Mouse (Mus musculus): ENCODE measurements at regions not wholly inside any gene's neighbourhood (a gene's known extent, or its start where the extent isn't known, plus 50 kb on each side); places are given as distances from the start of the nearest gene placed in this dataset.

DNA sequence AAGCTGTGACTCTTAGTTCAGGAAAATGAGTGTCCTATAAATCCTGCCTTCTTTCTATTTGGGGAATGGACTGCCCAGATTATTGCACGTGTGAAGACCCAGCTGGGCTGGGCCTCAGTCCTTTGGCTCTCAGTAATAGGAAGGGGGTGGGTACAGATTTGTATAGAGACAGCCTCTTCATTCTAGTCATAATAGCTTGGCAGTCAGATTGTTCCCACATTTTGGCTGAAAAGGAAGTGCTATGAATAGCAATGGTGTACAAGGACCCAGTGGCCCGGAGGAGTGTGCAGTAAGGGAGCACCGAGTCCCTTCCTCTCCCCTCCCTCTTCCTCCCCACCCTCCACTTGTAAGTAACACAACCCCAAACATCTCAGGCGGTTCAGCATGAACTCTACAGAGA is 113.5 kb upstream of the Arhgap5 start:
- Histone ChIP-seq H3K9me3 (peaks cover 7% of the 10 kb centered on the region; the same call in 1 of the 2 replicates), H3K36me3 (replicated peaks) (no peaks in the 10 kb centered on the region), H3K4me3 (no peak overlapping the region), H3K4me1 (peaks cover 54% of the 10 kb centered on the region), H3K27me3 (ENCODE audit: poor library complexity, severe bottlenecking) (0 out of 2 replicates have a peak, but pooled peaks cover 5% of the 10 kb centered on the region), H3K27ac (peak overlapping the region; percentile 80)
- WGBS: 43% methylated on average over 4 of the region's 4 CpGs
- DNase-seq (ENCODE audit: extremely low spot score, low spot score): no peak

DNA sequence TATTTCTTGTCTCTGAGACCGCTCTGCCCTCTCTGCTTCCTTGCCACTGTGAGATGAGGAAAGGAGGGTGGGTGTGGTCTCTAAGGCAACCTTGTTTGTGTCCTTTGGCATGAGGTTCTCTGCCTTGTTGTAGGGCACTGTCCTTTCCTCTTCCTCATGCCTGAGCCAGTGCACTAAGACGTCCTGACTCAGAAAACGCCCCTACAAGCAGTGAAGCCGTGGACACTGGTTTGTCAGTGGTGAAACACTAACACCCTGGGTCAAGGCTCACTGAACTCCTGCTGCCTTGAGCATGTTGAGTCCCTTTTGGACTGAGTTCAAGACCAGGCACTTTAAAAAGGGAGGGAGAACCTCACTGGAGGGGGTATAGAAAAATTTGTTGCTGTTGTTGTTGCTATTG is 111.1 kb upstream of the Arhgap5 start:
- Histone ChIP-seq H3K36me3 (replicated peaks) (no peaks in the 10 kb centered on the region), H3K4me3 (no peak overlapping the region), H3K27me3 (ENCODE audit: poor library complexity, severe bottlenecking) (0 out of 2 replicates have a peak, but pooled peaks cover 11% of the 10 kb centered on the region), H3K27ac (0 out of 2 replicates have a peak overlapping the region, but pooled peaks have one; percentile 51), H3K9me3 (peaks cover 7% of the 10 kb centered on the region; the same call in 1 of the 2 replicates), H3K4me1 (peaks cover 68% of the 10 kb centered on the region)
- 92% methylated on average over 4 of the region's 4 CpGs for WGBS
- DNase-seq (ENCODE audit: extremely low spot score, low spot score): no peak

DNA sequence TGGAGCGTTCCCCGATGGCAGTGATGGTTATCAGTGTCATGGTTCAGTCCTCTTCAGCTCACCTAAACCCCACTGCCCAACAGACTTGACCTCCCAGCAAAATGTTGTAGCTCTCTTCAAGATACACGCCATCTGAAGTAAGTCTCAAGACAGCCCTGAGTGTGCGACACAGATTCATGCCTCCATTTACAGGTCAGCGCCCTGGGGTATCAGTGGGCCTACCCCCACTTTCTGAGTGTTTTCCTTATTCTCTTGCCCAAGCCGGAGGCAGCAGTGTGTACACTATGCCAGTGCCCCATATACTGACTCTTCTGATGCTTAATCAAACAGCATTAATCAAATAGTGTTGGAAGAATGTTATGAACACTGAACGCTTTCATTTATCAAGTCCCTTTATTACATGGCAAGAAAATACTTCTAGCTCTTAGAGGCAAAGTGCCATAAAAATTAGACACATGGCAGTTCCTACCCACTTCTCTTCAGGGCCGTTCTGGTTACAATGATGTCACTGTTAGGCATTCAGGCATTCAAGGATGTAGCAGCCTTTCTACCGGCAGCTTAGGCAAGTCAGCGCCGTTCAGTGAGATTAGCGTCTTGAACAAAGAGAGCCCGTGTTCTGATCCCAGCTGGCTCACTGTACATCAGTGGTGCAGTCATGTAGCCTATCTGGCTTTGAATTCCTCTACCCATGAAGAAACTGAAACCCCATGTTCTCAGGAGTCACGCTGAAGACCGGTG is 109.6 kb upstream of the Arhgap5 start:
- no peak overlapping the region for H3K4me3 ChIP-seq
- DNase-seq (ENCODE audit: extremely low spot score, low spot score): no peak
- H3K4me1 ChIP-seq: peaks cover 70% of the 10 kb centered on the region
- no peaks in the 10 kb centered on the region for H3K36me3 ChIP-seq (replicated peaks)
- H3K9me3 ChIP-seq: no peaks in the 10 kb centered on the region
- 0 out of 2 replicates have a peak, but pooled peaks cover 11% of the 10 kb centered on the region for H3K27me3 ChIP-seq (ENCODE audit: poor library complexity, severe bottlenecking)
- WGBS: 75% methylated on average over 15 of the region's 15 CpGs
- H3K27ac ChIP-seq: peak overlapping the region; percentile 70

DNA sequence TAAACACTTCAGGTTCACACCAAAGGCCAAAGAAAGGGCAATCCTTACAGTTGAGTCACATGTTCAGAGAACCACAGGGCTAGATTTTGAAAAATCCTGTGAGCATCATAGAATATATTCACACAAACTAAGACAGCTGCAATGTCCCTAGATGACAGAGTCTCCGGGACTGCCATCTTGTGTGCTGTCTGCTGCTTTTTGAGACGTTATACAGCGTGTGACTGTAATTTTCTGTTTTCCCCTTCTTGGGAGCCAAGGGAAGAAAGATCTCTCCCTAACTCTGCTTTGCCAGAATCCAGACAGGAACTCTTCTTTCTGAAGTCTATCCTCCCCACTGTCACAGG is 109.1 kb upstream of the Arhgap5 start:
- DNase-seq (ENCODE audit: extremely low spot score, low spot score): no peak
- Histone ChIP-seq H3K4me3 (no peak overlapping the region), H3K36me3 (replicated peaks) (no peaks in the 10 kb centered on the region), H3K27me3 (ENCODE audit: poor library complexity, severe bottlenecking) (0 out of 2 replicates have a peak, but pooled peaks cover 11% of the 10 kb centered on the region), H3K9me3 (no peaks in the 10 kb centered on the region), H3K4me1 (peaks cover 65% of the 10 kb centered on the region), H3K27ac (peak overlapping the region; percentile 70)
- WGBS: 96% methylated on average over 3 of the region's 3 CpGs

DNA sequence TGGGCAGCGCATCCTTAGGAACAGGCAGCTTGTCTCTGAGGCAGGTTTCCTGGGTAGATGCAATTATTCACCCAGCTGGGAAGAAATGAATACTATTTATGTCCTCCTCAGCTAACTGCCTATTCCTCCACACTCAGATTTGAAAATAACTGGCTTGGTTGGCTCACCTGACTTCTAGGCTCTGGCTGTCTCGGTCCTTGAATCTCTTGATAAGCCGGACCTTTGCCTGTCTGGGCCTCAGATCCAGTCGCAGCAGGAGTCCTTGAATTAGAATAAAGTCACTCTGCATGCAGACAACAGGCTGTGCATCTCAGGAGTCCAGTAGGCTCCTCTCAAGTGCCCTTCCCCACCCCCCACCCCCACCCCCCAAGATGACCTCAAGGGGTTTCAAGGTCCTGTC is 108.7 kb upstream of the Arhgap5 start:
- 49% methylated on average over 4 of the region's 4 CpGs for WGBS
- Histone ChIP-seq H3K27ac (peak overlapping the region; percentile 70), H3K27me3 (ENCODE audit: poor library complexity, severe bottlenecking) (0 out of 2 replicates have a peak, but pooled peaks cover 11% of the 10 kb centered on the region), H3K4me3 (no peak overlapping the region), H3K9me3 (no peaks in the 10 kb centered on the region), H3K4me1 (peaks cover 61% of the 10 kb centered on the region), H3K36me3 (replicated peaks) (no peaks in the 10 kb centered on the region)
- no peak for DNase-seq (ENCODE audit: extremely low spot score, low spot score)

DNA sequence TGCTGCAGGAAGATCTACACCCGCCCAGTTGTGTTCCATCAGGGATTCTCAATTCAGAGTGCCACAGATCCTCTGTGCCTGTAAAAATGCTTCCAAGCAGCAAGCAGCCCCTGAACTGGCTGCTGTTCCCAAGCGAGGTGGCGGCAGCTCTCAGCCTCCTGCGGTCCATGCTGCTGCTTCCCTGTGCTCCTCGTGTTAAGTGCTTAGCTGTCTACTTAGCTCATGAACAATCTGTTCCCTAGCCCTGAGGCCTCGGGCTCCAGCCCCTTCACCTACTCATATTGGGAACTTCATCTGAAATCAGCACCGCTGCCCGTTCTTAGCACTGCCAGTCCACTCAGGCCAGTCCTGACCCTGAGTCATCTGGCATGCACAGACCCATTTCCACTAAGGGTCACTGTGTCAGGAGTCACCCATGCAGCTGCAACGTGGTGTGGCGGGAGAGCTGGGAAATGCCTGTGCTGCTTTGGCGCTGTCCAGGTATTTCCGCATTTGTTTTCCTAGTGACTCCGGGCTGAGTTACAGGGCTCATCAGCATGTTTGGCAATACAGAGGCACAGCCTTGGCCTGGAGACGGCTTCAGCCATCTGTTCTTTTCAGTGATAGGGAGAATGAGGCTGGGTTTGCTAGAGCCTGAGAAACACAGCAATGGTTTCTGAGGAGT is 107.5 kb upstream of the Arhgap5 start:
- 0 out of 2 replicates have a peak, but pooled peaks cover 11% of the 10 kb centered on the region for H3K27me3 ChIP-seq (ENCODE audit: poor library complexity, severe bottlenecking)
- WGBS: 47% methylated on average over 14 of the region's 14 CpGs
- peak overlapping the region; percentile 45 for H3K27ac ChIP-seq
- no peak overlapping the region for H3K4me3 ChIP-seq
- H3K4me1 ChIP-seq: peaks cover 50% of the 10 kb centered on the region
- no peaks in the 10 kb centered on the region for H3K9me3 ChIP-seq
- no peak for DNase-seq (ENCODE audit: extremely low spot score, low spot score)
- no peaks in the 10 kb centered on the region for H3K36me3 ChIP-seq (replicated peaks)

DNA sequence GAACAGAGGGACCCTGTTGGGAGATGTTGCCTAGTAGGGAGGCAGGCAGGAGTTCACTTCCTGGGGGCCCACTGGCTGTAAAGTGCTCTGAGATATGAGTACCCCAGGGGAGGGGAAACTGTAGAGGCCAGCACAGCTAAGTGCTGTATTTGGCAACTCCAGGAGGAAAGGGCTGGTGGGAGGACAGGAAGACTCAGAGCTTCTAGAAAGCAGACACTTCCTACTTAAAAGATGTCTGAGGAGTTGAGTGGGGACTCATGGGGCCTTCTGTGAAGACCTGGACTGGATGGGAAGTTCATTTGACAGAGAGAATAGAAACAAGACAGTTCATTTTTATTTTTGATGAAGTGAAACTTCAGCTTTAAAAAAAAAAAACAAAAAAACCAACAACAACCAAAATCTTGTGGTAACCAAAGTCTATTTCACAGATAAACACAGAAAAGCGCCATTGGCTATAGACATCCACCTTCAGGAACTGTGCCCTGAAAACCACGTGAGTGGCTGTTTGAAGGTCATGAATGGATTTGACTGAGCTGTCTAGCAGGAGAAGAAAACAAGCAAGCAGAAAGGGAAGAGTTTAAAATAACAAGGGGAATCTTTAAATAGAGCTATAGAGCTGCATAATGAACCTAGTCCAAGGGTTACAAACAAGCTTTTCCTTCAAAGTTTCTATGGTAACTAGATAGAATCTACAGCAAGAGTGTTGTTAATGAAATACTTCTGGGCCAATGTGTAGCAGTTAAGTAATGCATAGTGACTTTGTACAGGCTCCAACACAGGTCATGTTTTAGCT is 105.9 kb upstream of the Arhgap5 start:
- Histone ChIP-seq H3K27ac (0 out of 2 replicates have a peak overlapping the region, but pooled peaks have one; percentile 35), H3K4me1 (peaks cover 46% of the 10 kb centered on the region), H3K36me3 (replicated peaks) (no peaks in the 10 kb centered on the region), H3K27me3 (ENCODE audit: poor library complexity, severe bottlenecking) (0 out of 2 replicates have a peak, but pooled peaks cover 11% of the 10 kb centered on the region), H3K9me3 (no peaks in the 10 kb centered on the region), H3K4me3 (no peak overlapping the region)
- no peak for DNase-seq (ENCODE audit: extremely low spot score, low spot score)
- WGBS: 69% methylated on average over 2 of the region's 2 CpGs

DNA sequence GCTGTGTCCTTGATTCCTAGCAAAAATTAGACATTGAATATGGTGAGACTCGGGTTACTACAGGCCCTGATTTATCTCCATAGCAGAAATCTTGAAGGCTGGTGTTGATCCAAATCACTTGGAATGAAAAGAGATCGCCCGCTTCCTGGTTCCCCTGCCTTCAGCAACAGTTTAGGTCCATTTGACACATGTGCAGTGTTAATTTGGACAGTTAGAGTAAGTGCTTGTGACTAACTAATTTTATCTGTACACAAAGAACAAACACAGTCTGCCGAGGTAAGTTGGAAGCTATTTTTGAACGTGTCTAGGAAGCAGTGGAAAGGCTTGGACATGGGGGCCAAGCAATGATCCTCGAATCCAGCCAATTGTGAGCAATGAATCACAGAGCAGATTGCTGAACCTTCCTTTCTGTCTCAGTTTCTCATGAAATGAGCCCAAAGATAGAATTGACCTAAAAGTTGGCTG is 105.2 kb upstream of the Arhgap5 start:
- H3K36me3 ChIP-seq (replicated peaks): no peaks in the 10 kb centered on the region
- H3K27ac ChIP-seq: no peak overlapping the region
- H3K4me3 ChIP-seq: no peak overlapping the region
- no peak for DNase-seq (ENCODE audit: extremely low spot score, low spot score)
- peaks cover 45% of the 10 kb centered on the region for H3K4me1 ChIP-seq
- WGBS: 86% methylated on average over 6 of the region's 6 CpGs
- no peaks in the 10 kb centered on the region for H3K9me3 ChIP-seq
- 0 out of 2 replicates have a peak, but pooled peaks cover 11% of the 10 kb centered on the region for H3K27me3 ChIP-seq (ENCODE audit: poor library complexity, severe bottlenecking)

DNA sequence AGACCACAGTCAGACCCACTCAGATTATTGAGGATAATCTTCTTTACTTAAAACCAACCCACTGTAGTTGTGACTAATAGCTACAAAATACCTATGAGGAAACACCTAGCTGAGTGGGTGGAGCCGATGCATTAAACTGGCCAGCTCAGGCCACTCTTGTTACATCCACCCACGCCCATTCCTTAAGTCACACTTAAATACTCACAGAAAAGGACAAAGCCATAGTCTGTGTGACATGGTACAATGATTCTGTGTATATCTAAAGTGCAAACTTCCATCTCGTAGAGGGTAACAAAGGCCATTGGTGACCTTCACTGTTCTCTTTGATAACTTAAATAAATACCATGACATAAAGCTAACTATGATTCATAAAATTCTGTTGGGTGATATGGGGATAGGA is 103.7 kb upstream of the Arhgap5 start:
- 0 out of 2 replicates have a peak, but pooled peaks cover 8% of the 10 kb centered on the region for H3K27me3 ChIP-seq (ENCODE audit: poor library complexity, severe bottlenecking)
- no peak for DNase-seq (ENCODE audit: extremely low spot score, low spot score)
- WGBS: 81% methylated on average over 3 of the region's 3 CpGs
- no peaks in the 10 kb centered on the region for H3K9me3 ChIP-seq
- no peak overlapping the region for H3K4me3 ChIP-seq
- H3K27ac ChIP-seq: no peak overlapping the region
- peaks cover 30% of the 10 kb centered on the region for H3K4me1 ChIP-seq
- no peaks in the 10 kb centered on the region for H3K36me3 ChIP-seq (replicated peaks)

DNA sequence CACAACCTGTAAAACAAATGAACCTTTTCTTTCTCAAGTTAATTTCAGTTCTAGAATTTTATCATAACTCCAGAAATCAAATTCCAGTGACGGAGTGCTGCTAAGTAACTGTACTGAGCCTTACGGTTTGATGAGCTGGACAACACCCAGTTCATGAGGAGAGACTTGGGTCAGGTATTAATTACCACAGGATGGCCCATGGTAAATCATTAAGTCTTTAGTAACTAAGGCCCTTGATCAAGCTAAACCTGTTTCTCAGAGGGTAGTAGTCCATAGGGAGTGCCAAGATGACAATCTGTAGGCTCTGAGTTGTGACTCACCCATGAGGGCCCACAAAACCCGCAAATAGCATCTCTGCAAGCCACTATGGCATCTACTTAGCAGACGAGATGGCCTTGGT is 101.1 kb upstream of the Arhgap5 start:
- no peaks in the 10 kb centered on the region for H3K36me3 ChIP-seq (replicated peaks)
- no peaks in the 10 kb centered on the region for H3K27me3 ChIP-seq (ENCODE audit: poor library complexity, severe bottlenecking)
- no peaks in the 10 kb centered on the region for H3K9me3 ChIP-seq
- H3K4me3 ChIP-seq: no peak overlapping the region
- WGBS: 91% methylated on average over 4 of the region's 4 CpGs
- DNase-seq (ENCODE audit: extremely low spot score, low spot score): no peak
- H3K27ac ChIP-seq: no peak overlapping the region
- H3K4me1 ChIP-seq: peaks cover 8% of the 10 kb centered on the region

DNA sequence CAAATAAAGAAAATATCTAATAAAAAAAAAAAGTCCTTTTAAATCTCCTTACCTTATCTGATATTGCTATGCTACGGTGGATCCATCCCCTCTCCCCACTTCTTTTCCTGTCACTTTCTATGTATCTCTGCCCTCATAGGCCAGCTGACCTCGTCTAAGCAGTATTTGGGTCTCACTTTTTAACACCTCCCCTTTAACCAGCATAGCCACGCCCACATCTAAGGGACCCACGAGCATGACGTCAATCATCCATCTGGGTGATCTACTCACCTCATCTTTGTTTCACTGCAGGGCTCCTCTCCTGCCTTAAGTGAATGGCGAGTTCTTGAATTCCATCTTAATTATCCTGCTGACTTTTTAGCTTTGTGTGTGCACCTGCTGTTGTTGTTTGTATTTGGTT is 97.4 kb upstream of the Arhgap5 start:
- Histone ChIP-seq H3K4me3 (no peak overlapping the region), H3K27me3 (ENCODE audit: poor library complexity, severe bottlenecking) (no peaks in the 10 kb centered on the region), H3K4me1 (no peaks in the 10 kb centered on the region), H3K36me3 (replicated peaks) (no peaks in the 10 kb centered on the region), H3K9me3 (no peaks in the 10 kb centered on the region), H3K27ac (no peak overlapping the region)
- 79% methylated on average over 6 of the region's 6 CpGs for WGBS
- no peak for DNase-seq (ENCODE audit: extremely low spot score, low spot score)

DNA sequence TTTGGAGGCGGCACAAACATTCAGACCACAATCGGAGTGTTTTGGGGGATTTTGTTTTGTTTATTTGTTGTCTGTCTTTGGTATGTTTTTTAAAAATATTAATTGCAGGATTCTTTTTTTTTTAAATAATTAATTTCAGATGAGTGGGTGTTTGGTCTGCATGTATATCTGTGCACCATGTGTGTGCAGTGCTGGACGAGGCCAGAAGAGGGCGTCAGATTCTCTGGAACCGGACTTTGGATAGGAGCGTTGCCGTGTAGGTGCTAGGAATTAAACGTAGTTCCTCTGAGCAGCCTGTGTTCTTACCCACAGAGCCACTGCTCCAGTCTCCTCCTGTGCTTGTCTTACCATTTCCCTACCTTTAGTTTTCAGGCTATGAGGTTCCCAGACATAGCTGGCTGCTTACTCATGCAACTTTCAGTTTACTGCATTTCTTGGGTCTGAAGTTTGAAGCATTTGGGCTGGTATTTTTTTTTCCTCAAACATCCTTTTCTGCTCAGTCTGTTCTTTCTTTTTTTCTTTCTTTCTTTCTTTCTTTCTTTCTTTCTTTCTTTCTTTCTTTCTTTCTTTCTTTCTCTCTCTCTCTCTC is 95.4 kb upstream of the Arhgap5 start:
- Histone ChIP-seq H3K27me3 (ENCODE audit: poor library complexity, severe bottlenecking) (no peaks in the 10 kb centered on the region), H3K36me3 (replicated peaks) (no peaks in the 10 kb centered on the region), H3K9me3 (no peaks in the 10 kb centered on the region), H3K4me3 (no peak overlapping the region), H3K27ac (no peak overlapping the region), H3K4me1 (peaks cover 15% of the 10 kb centered on the region)
- DNase-seq (ENCODE audit: extremely low spot score, low spot score): no peak
- 92% methylated on average over 8 of the region's 8 CpGs for WGBS
